Mouse (Mus musculus) hindbrain, embryonic 11.5 days (tissue): ENCODE measurements at regions not wholly inside any gene's neighbourhood (a gene's known extent, or its start where the extent isn't known, plus 50 kb on each side); places are given as distances from the start of the nearest gene placed in this dataset.

Experiments used
- ATAC-seq: fragments of 200-750 bp; cut with Nextera tagmentation; 2 replicates; pipeline ENCODE4 v1.8.0; 2017; ENCODE audit warnings: mild to moderate bottlenecking, moderate TSS enrichment, moderate library complexity; ENCODE audit not compliant: low FRiP score
- DNase-seq: peaks from one replicate; pipeline ENCODE4 v3.0.0-alpha.2; 2015; ENCODE audit warnings: low spot score
- H3K27ac ChIP-seq: fragments of 300-500 bp; sonication (generic); 2 replicates; pipeline ENCODE4 v1.5.1; 2014; ENCODE audit warnings: mild to moderate bottlenecking, low read depth, low read length
- H3K27me3 ChIP-seq: fragments of 300-500 bp; sonication (generic); 2 replicates; pipeline ENCODE4 v1.6.1; 2014; ENCODE audit warnings: mild to moderate bottlenecking, low read length, moderate library complexity, mixed read lengths; ENCODE audit not compliant: control insufficient read depth, insufficient read depth
- H3K36me3 ChIP-seq: fragments of 300-500 bp; sonication (generic); 2 replicates; pipeline ENCODE4 v1.6.1; 2014; ENCODE audit warnings: mild to moderate bottlenecking, low read length, moderate library complexity, mixed read lengths; ENCODE audit not compliant: control insufficient read depth, insufficient read depth
- H3K4me1 ChIP-seq: fragments of 300-500 bp; sonication (generic); replicated peaks from 2 replicates; pipeline ENCODE4 v1.6.1; 2014; ENCODE audit warnings: low read length, mixed read lengths; ENCODE audit not compliant: control insufficient read depth, insufficient read depth
- H3K4me2 ChIP-seq: fragments of 300-500 bp; sonication (generic); replicated peaks from 2 replicates; pipeline ENCODE4 v1.6.1; 2014; ENCODE audit warnings: mild to moderate bottlenecking, low read depth, low read length
- H3K4me3 ChIP-seq: fragments of 300-500 bp; sonication (generic); 2 replicates; pipeline ENCODE4 v1.5.1; 2014; ENCODE audit warnings: low read depth, low read length
- H3K9ac ChIP-seq: fragments of 300-500 bp; sonication (generic); 2 replicates; pipeline ENCODE4 v1.6.1; 2014; ENCODE audit warnings: low read depth, low read length
- H3K9me3 ChIP-seq: fragments of 300-500 bp; sonication (generic); 2 replicates; pipeline ENCODE4 v1.6.1; 2016; ENCODE audit warnings: low read length; ENCODE audit not compliant: control insufficient read depth
- WGBS: fragments of 180-500 bp; shearing (Covaris S2); extraction: QIAGEN DNeasy Blood & Tissue Kit; methylation state at CpG from one replicate; pipeline ENCODE4 v1.1.7; 2014; 5-methylcytosine and 5-hydroxymethylcytosine counted together

GRCm38 (mm10) chr13:97572352-97572751, 188.1 kb downstream of the Gm10260 start:
- H3K9ac ChIP-seq, result no peak overlapping the region
- DNase-seq, result peak; percentile 48
- ATAC-seq, result no peak
- no peaks in the 10 kb centered on the region for H3K27me3 ChIP-seq
- no peaks in the 10 kb centered on the region for H3K9me3 ChIP-seq
- no peak overlapping the region for H3K4me2 ChIP-seq
- H3K36me3 ChIP-seq, result no peaks in the 10 kb centered on the region
- no peak overlapping the region for H3K4me3 ChIP-seq
- no peaks in the 10 kb centered on the region for H3K4me1 ChIP-seq
- no peak overlapping the region for H3K27ac ChIP-seq
- WGBS, result 42% methylated on average over 3 of the region's 3 CpGs

DNA sequence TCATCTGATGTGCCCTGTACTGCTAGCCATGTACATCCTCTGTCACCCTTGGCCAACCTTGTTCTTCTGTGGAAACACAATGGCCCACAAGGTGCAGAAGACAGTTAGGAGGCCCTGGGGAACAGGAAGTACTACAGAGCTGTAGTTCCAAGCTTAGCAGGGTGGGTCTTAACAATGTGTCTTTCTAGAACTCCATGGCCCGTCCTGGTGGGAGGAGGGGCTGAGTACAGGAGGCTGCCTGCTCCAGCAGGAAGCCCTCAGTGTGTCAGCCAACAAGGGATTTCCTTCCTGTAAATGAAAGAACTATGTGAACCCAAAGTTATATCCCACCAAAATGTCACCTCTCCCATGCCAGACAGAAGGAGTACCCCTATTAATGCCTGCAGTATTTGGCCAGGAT, 190.4 kb downstream of the Gm10260 start:
- no peak for ATAC-seq
- no peak overlapping the region for H3K4me3 ChIP-seq
- H3K9ac ChIP-seq, result no peak overlapping the region
- H3K4me2 ChIP-seq, result no peak overlapping the region
- H3K9me3 ChIP-seq, result no peaks in the 10 kb centered on the region
- WGBS, result 68% methylated on average over 1 of the region's 1 CpGs
- no peak overlapping the region for H3K27ac ChIP-seq
- H3K27me3 ChIP-seq, result no peaks in the 10 kb centered on the region
- H3K36me3 ChIP-seq, result no peaks in the 10 kb centered on the region
- DNase-seq, result no peak
- H3K4me1 ChIP-seq, result no peaks in the 10 kb centered on the region

DNA sequence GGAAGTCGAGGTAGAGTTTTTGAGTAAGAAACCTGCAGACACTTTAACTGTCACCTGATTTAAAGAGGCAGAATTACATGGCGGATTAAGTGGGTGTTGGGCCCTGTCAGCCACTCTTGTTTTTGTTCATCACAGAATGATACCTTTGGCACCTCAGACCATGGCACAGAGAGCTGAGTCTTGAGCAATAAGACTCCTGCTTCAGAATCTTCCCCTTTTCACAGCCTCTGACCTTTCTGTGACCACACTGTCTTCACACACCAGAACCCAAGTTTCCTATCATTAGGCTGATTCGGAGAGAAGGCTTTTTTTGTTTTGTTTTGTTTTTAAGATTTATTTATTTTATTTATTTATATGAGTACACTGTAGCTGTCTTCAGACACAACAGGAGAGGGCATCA, 192.8 kb downstream of the Gm10260 start:
- no peak for DNase-seq
- Histone ChIP-seq H3K27me3 (no peaks in the 10 kb centered on the region), H3K9me3 (no peaks in the 10 kb centered on the region), H3K4me1 (no peaks in the 10 kb centered on the region), H3K4me2 (no peak overlapping the region), H3K27ac (no peak overlapping the region), H3K36me3 (no peaks in the 10 kb centered on the region), H3K4me3 (no peak overlapping the region), H3K9ac (no peak overlapping the region)
- ATAC-seq, result no peak
- WGBS, result 80% methylated on average over 3 of the region's 3 CpGs

GRCm38 (mm10) chr13:97566071-97566470, 194.4 kb downstream of the Gm10260 start:
- Histone ChIP-seq H3K4me1 (no peaks in the 10 kb centered on the region), H3K4me2 (no peak overlapping the region), H3K4me3 (no peak overlapping the region), H3K27me3 (no peaks in the 10 kb centered on the region), H3K9ac (no peak overlapping the region), H3K9me3 (no peaks in the 10 kb centered on the region), H3K27ac (no peak overlapping the region), H3K36me3 (no peaks in the 10 kb centered on the region)
- DNase-seq, result no peak
- ATAC-seq, result no peak
- WGBS, result 65% methylated on average over 7 of the region's 7 CpGs

DNA sequence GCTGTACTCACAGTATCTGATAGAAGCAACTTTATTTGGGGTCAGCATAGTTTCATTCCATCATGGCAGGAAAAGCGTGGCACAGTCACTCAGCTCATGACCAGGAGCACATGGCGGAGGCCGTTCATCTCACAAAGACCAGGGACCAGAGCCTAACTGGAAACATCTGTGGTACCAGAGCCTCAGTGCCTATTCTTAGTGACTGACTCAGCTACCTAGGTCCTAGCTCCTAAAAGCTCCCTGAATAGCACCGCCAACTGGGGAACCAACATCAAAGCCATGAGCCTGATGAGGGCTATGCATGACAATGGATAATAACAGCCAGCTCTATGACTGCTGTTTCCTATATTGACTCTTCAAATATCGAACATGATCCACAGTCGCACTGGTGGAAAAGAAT, 198.2 kb downstream of the Gm10260 start:
- DNase-seq, result no peak
- 88% methylated on average over 6 of the region's 6 CpGs for WGBS
- Histone ChIP-seq H3K27ac (no peak overlapping the region), H3K4me3 (no peak overlapping the region), H3K9me3 (no peaks in the 10 kb centered on the region), H3K27me3 (no peaks in the 10 kb centered on the region), H3K9ac (no peak overlapping the region), H3K4me1 (no peaks in the 10 kb centered on the region), H3K4me2 (no peak overlapping the region), H3K36me3 (no peaks in the 10 kb centered on the region)
- ATAC-seq, result no peak

- WGBS, result 60% methylated on average over 1 of the region's 1 CpGs
- Histone ChIP-seq H3K9ac (no peak overlapping the region), H3K9me3 (no peaks in the 10 kb centered on the region), H3K4me1 (no peaks in the 10 kb centered on the region), H3K27ac (no peak overlapping the region), H3K4me3 (no peak overlapping the region), H3K27me3 (no peaks in the 10 kb centered on the region), H3K4me2 (no peak overlapping the region), H3K36me3 (no peaks in the 10 kb centered on the region)
- DNase-seq (no peak), ATAC-seq (no peak)
Measured at GRCm38 (mm10) chr13:97560789-97561188, 199.6 kb downstream of the Gm10260 start.

DNA sequence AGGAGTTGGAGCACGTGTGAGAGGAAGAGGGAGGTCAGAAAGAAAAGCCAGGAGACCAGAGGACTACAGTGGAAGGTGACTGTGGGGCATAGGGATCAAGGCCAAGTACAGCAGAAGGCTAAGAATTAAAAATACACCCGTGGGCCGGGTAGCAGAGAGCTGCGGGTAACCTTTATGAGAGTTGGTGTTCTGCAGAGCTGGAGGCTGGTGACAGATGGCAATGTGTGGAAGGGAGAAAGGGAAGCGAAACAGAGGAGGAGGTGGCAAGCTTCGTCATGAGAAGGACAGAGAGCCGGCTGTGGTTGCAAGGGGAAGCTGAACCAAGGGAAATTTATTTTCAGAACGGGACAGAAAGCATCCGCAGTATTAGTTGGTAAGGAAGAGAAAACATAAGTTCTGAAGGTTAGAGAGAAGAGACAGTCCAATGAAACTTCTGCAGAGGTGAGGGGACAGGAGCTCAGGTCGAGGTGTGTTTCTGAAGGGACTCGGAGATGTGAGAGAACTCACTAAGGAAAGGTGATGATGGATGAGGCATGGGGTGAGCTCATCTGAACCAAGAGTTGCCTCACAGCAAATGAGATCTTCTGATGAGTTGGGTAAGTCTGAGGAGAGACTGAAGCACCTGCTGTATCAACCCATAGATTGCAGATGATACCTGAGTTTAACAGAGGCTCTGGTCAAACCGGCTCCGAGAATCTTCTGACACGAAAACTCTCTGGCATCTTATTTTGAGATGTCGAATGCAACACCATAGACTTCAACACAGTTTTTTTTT, 200.6 kb downstream of the Gm10260 start:
- DNase-seq (no peak), ATAC-seq (no peak)
- Histone ChIP-seq H3K4me2 (no peak overlapping the region), H3K4me3 (no peak overlapping the region), H3K9me3 (no peaks in the 10 kb centered on the region), H3K4me1 (no peaks in the 10 kb centered on the region), H3K27me3 (no peaks in the 10 kb centered on the region), H3K27ac (no peak overlapping the region), H3K9ac (no peak overlapping the region), H3K36me3 (no peaks in the 10 kb centered on the region)
- WGBS, result 92% methylated on average over 15 of the region's 15 CpGs

- DNase-seq (no peak), ATAC-seq (no peak)
- Histone ChIP-seq H3K4me1 (no peaks in the 10 kb centered on the region), H3K36me3 (no peaks in the 10 kb centered on the region), H3K27ac (no peak overlapping the region), H3K4me3 (no peak overlapping the region), H3K27me3 (no peaks in the 10 kb centered on the region), H3K4me2 (no peak overlapping the region), H3K9ac (no peak overlapping the region), H3K9me3 (no peaks in the 10 kb centered on the region)
- WGBS, result 93% methylated on average over 3 of the region's 3 CpGs
Measured at GRCm38 (mm10) chr13:97558884-97559283, 201.5 kb downstream of the Gm10260 start.

- H3K27ac ChIP-seq, result no peak overlapping the region
- H3K9me3 ChIP-seq, result no peaks in the 10 kb centered on the region
- DNase-seq, result no peak
- no peak overlapping the region for H3K4me3 ChIP-seq
- no peak overlapping the region for H3K4me2 ChIP-seq
- no peaks in the 10 kb centered on the region for H3K4me1 ChIP-seq
- no peaks in the 10 kb centered on the region for H3K27me3 ChIP-seq
- no peaks in the 10 kb centered on the region for H3K36me3 ChIP-seq
- ATAC-seq, result no peak
- H3K9ac ChIP-seq, result no peak overlapping the region
- WGBS, result 86% methylated on average over 3 of the region's 3 CpGs
Measured at GRCm38 (mm10) chr13:97555312-97555711, 205.1 kb downstream of the Gm10260 start.
